Mouse (Mus musculus) C2C12 (cell line): ENCODE measurements around the gene Lxn.

Experiments
- CEBPB ChIP-seq: IDR thresholded peaks from one replicate; pipeline ENCODE4 v1.6.1; 2011; ENCODE audit warnings: low read depth, mild to moderate bottlenecking, control low read depth, moderate library complexity
- CTCF ChIP-seq: IDR thresholded peaks from one replicate; pipeline ENCODE4 v1.5.1; 2011; ENCODE audit not compliant: control insufficient read depth, insufficient read depth, insufficient read length
- FOSL1 ChIP-seq: IDR thresholded peaks from one replicate; pipeline ENCODE4 v1.8.0; 2011; ENCODE audit warnings: mild to moderate bottlenecking, low read length; ENCODE audit not compliant: poor library complexity, insufficient read depth, severe bottlenecking
- MAX ChIP-seq: IDR thresholded peaks from one replicate; pipeline ENCODE4 v1.6.1; 2011; ENCODE audit warnings: mild to moderate bottlenecking, control low read depth
- MYOD1 ChIP-seq: IDR thresholded peaks from one replicate; pipeline ENCODE4 v1.6.1; 2011; ENCODE audit warnings: low read depth; ENCODE audit not compliant: control insufficient read depth, insufficient read length
- MYOG ChIP-seq: IDR thresholded peaks from one replicate; pipeline ENCODE4 v1.6.1; 2011; ENCODE audit not compliant: control insufficient read depth, insufficient read length; ENCODE audit errors: extremely low read depth
- USF1 ChIP-seq: IDR thresholded peaks from one replicate; pipeline ENCODE4 v1.6.1; 2011; ENCODE audit warnings: low read depth, mild to moderate bottlenecking, control low read depth, moderate library complexity

DNA sequence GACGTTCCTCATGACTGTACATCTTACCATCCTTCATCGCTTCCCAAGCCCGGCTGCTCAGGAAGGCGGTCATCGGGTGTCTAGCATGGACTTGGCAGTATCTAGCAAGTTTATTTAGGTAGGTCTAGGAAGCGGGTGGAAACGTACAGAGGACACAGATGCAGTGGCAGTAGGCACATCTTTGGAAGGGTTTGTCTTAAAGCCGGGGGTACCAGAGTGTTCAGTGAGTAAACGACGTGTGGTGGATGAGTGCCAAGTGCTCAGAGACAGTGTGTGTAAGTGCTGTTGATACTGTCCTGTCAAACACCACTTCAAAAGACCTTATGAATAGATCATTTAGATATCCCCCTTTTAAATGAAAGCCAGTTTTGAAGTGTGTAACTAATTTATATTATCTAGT lies 1.1 kb downstream of the Lxn start:
- no peak for TF ChIP-seq USF1
- TF ChIP-seq CTCF: no peak
- no peak for TF ChIP-seq MYOG
- no peak for TF ChIP-seq CEBPB
- no peak for TF ChIP-seq MAX
- no peak for TF ChIP-seq MYOD1
- TF ChIP-seq FOSL1: no peak
